Mouse (Mus musculus) adrenal gland, postnatal 4 days (tissue): ENCODE results near the gene D230025D16Rik. TPM values are rescaled to one million over a fixed set of nuclear protein-coding genes. Genes with fewer than 3 reads are reported as not detected.
A peak's percentile ranks its signal among the peaks of the same experiment; 100 is the strongest.

Experiments used
- DNase-seq, 2 experiments: peaks; one replicate each; pipeline ENCODE4 v3.0.0; 2021 to 2022; ENCODE audit warnings: low spot score in 2 of 2, mixed read lengths in 2 of 2
- total RNA-seq, 2 experiments: library from RNA; stranded (reverse); gene quantifications; 2 replicates each; pipeline ENCODE4 v1.2.3; 2021

Gene D230025D16Rik
- total RNA-seq, 2 experiments from 2014 or later, result 33.3 to 38.1 TPM

DNA sequence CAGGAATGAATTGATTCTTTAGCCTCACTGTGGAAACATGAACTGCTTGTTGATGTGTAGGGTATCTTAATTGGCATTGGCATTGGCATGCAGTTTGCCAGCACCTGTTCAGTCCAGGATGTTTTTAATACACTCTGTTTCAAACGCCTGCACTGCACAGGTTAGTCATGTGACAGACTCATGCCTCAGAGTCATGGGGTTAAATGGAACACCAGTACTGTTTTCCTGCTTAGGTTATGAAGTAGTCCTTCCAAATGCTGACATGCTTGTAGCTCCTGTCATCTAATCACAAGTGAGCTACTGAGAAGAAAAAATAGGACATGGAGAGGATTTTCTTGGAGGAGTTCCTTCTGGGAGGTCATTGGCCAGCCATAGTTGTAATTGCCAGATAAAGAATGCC is 10.3 kb downstream of the D230025D16Rik start:
- DNase-seq, result no peak

- no peak for DNase-seq
These were observed 12.6 kb downstream of the D230025D16Rik start for GRCm38 (mm10) chr8:105237442-105238142.

GRCm38 (mm10) chr8:105241016-105241415 is 16.1 kb downstream of the D230025D16Rik start:
- no peak for DNase-seq

GRCm38 (mm10) chr8:105251954-105252353 is 27.0 kb downstream of the D230025D16Rik start:
- no peak for DNase-seq

- DNase-seq, result no peak
These were observed 28.0 kb downstream of the D230025D16Rik start for GRCm38 (mm10) chr8:105252680-105253537.

GRCm38 (mm10) chr8:105253766-105254151 is 28.8 kb downstream of the D230025D16Rik start:
- no peak for DNase-seq

GRCm38 (mm10) chr8:105254152-105254965 is 29.4 kb downstream of the D230025D16Rik start:
- peak; percentile 79 to 80 for DNase-seq

- DNase-seq, result no peak
These were observed 30.0 kb downstream of the D230025D16Rik start, which contains the start of gene B3gnt9 for GRCm38 (mm10) chr8:105254966-105255350. TSS of gene B3gnt9 (minus strand) at chr8:105255153.

GRCm38 (mm10) chr8:105257318-105258114 is 32.6 kb downstream of the D230025D16Rik start:
- no peak for DNase-seq

GRCm38 (mm10) chr8:105258911-105259720 is 34.2 kb downstream of the D230025D16Rik start:
- no peak for DNase-seq

- DNase-seq, result peak in 1 of 2 experiments; percentile 58
These were observed 34.9 kb downstream of the D230025D16Rik start for GRCm38 (mm10) chr8:105259721-105260320.

GRCm38 (mm10) chr8:105260371-105261099 is 35.6 kb downstream of the D230025D16Rik start:
- no peak for DNase-seq

DNA sequence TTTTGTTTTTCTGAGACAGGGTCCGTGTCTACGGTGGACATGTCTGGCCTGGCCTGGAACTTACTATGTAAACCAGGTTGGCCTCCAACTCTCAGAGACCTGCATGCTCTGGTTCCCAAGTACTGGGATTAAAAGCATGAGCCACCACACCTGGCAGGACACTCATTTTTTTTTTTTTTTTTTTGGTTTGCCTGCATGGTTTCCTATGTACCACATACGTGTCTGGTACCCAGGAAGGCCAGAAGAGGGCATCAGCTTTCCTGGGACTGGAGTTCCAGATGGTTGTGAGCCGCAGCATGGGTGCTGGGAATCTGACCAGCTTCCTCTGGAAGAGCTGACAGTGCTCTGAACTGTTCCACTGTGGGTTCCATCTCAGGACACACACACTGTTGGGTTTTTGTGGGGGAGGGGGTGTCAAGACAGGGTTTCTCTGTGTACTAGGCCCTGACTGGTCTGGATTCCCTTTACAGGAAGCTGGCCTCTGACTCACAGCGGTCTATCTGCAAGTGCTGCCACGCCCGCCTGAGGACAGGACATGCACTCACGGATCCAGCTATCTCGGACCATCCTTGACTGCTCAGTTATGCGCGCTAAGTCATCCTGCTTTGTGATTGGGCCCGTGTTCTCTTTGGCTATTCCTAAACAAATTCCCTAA is 36.5 kb downstream of the D230025D16Rik start:
- no peak for DNase-seq

GRCm38 (mm10) chr8:105263244-105263912 is 38.4 kb downstream of the D230025D16Rik start:
- DNase-seq, result no peak

DNA sequence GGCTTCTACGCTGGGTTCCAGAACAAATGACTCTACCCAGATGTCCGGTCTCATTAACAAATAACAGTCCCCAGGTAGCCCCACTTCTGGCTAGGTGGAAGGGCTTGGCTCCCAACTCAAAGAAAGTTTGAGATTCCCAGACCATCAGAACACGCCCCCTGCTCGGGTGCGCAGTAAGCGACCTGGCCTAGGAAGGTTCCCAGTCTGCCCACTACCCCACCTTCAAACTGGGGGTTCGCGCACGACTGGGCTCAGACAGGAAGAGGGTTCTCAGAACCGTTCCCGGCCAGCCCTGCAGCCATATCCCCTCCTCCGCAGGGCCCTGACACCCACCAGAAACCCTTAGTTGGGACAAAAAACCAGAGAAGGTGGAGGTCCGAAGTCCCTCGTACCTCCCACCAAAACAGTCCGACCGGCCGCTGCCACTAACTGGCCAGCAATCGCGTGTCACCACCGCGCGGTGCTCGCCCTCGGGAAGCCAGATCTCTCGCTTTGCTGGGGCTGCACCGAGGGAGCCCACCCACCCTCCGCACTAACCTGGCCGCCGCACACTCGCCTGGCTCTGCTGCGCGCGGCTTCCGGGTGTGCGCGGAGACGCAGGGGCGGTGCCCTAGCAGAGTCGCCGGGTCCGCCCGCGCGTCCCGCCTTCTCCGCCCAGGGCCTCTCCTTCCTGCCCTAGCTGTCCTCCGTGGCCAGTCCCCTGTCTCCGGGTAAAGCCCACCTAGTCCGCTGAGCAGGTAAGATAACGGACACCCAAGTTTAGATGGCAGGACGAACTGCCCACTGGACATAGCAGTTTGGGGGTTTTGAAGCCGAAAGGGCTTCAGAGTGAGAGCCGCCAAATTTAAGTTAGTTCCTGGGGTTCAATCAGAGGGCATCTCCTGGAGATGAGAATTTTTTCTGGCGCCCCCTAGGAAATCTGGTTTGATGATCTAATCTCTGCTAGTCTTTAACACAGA is 39.4 kb downstream of the D230025D16Rik start, which contains the start of the genes Tradd and Fbxl8:
TSS of gene Tradd (minus strand) at position 586 of the 959 bp plus-strand sequence.
TSS of gene Fbxl8 (plus strand) at position 625 of the 959 bp plus-strand sequence.
- peak; percentile 40 to 60 for DNase-seq

DNA sequence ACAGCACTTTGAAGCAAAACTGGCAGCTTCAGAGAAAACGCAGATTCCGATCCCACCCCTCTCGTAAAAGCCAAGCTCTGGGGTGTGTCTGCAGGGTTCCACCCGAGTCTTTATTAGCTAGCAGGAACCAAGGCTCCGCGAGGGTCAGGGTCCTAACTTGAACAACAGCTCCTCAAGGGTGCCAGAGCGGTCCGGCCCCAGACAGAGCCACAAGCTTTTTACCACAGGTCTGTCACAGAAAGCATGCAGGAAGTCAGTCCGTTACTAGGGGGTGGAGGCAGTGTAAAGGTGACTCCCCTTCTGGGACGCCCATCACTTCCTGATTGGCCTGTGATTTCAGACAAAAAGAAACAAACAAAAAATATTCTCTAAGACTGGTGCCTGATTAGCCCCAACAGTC is 40.2 kb downstream of the D230025D16Rik start:
- DNase-seq, result no peak
